Mouse (Mus musculus): ENCODE measurements around the gene Cbfa2t2. TPM values are rescaled to one million over a fixed set of nuclear protein-coding genes. Genes with fewer than 3 reads are reported as not detected.

Cbfa2t2 gene
- polyA plus RNA-seq, 1 experiment from 2014 or later = 47.4 TPM

GRCm38 (mm10) chr2:154447821-154448220 is 11.5 kb downstream of the Cbfa2t2 start:
- Histone ChIP-seq H3K9ac (replicated peaks; ENCODE audit: low read length) (no peak overlapping the region), H3K27me3 (ENCODE audit: control insufficient read depth, insufficient read depth, low read length) (no peaks in the 10 kb centered on the region), H3K4me1 (ENCODE audit: control insufficient read depth, insufficient read depth, low read length) (no peaks in the 10 kb centered on the region), H3K4me2 (ENCODE audit: low read depth, low read length) (no peak overlapping the region), H3K9me3 (replicated peaks; ENCODE audit: control insufficient read depth, low read length) (no peaks in the 10 kb centered on the region), H3K27ac (replicated peaks; ENCODE audit: low read depth, low read length) (no peak overlapping the region), H3K36me3 (replicated peaks; ENCODE audit: control insufficient read depth, insufficient read depth, low read depth, low read length) (no peaks in the 10 kb centered on the region), H3K4me3 (ENCODE audit: low read depth, low read length) (no peak overlapping the region)
- ATAC-seq (replicated peaks; ENCODE audit: insufficient number of reproducible peaks, low FRiP score, low TSS enrichment, low read depth) = no peak
- WGBS = 97% methylated on average over 8 of the region's 8 CpGs
- DNase-seq (ENCODE audit: low spot score) = no peak

- H3K4me1 ChIP-seq (ENCODE audit: control insufficient read depth, insufficient read depth, low read length) = no peaks in the 10 kb centered on the region
- H3K36me3 ChIP-seq (replicated peaks; ENCODE audit: control insufficient read depth, insufficient read depth, low read depth, low read length) = no peaks in the 10 kb centered on the region
- H3K9ac ChIP-seq (replicated peaks; ENCODE audit: low read length) = no peak overlapping the region
- no peak overlapping the region for H3K27ac ChIP-seq (replicated peaks; ENCODE audit: low read depth, low read length)
- DNase-seq (ENCODE audit: low spot score) (no peak), ATAC-seq (replicated peaks; ENCODE audit: insufficient number of reproducible peaks, low FRiP score, low TSS enrichment, low read depth) (no peak)
- no peaks in the 10 kb centered on the region for H3K27me3 ChIP-seq (ENCODE audit: control insufficient read depth, insufficient read depth, low read length)
- no peaks in the 10 kb centered on the region for H3K9me3 ChIP-seq (replicated peaks; ENCODE audit: control insufficient read depth, low read length)
- no peak overlapping the region for H3K4me2 ChIP-seq (ENCODE audit: low read depth, low read length)
- H3K4me3 ChIP-seq (ENCODE audit: low read depth, low read length) = no peak overlapping the region
Observed at GRCm38 (mm10) chr2:154448633-154449032, 12.4 kb downstream of the Cbfa2t2 start.

GRCm38 (mm10) chr2:154452951-154453350 is 16.7 kb downstream of the Cbfa2t2 start:
- Histone ChIP-seq H3K9ac (replicated peaks; ENCODE audit: low read length) (no peak overlapping the region), H3K4me2 (ENCODE audit: low read depth, low read length) (no peak overlapping the region), H3K27ac (replicated peaks; ENCODE audit: low read depth, low read length) (no peak overlapping the region), H3K4me3 (ENCODE audit: low read depth, low read length) (no peak overlapping the region), H3K4me1 (ENCODE audit: control insufficient read depth, insufficient read depth, low read length) (peaks cover 6% of the 10 kb centered on the region), H3K36me3 (replicated peaks; ENCODE audit: control insufficient read depth, insufficient read depth, low read depth, low read length) (no peaks in the 10 kb centered on the region), H3K27me3 (ENCODE audit: control insufficient read depth, insufficient read depth, low read length) (no peaks in the 10 kb centered on the region), H3K9me3 (replicated peaks; ENCODE audit: control insufficient read depth, low read length) (no peaks in the 10 kb centered on the region)
- WGBS = 97% methylated on average over 2 of the region's 2 CpGs
- DNase-seq (ENCODE audit: low spot score) = no peak
- no peak for ATAC-seq (replicated peaks; ENCODE audit: insufficient number of reproducible peaks, low FRiP score, low TSS enrichment, low read depth)

GRCm38 (mm10) chr2:154454099-154454498 is 17.8 kb downstream of the Cbfa2t2 start:
- Histone ChIP-seq H3K9me3 (replicated peaks; ENCODE audit: control insufficient read depth, low read length) (no peaks in the 10 kb centered on the region), H3K4me3 (ENCODE audit: low read depth, low read length) (no peak overlapping the region), H3K27me3 (ENCODE audit: control insufficient read depth, insufficient read depth, low read length) (no peaks in the 10 kb centered on the region), H3K27ac (replicated peaks; ENCODE audit: low read depth, low read length) (no peak overlapping the region; the same call in 1 of the 2 replicates), H3K9ac (replicated peaks; ENCODE audit: low read length) (no peak overlapping the region), H3K4me1 (ENCODE audit: control insufficient read depth, insufficient read depth, low read length) (peaks cover 6% of the 10 kb centered on the region), H3K36me3 (replicated peaks; ENCODE audit: control insufficient read depth, insufficient read depth, low read depth, low read length) (no peaks in the 10 kb centered on the region), H3K4me2 (ENCODE audit: low read depth, low read length) (no peak overlapping the region)
- 60% methylated on average over 1 of the region's 1 CpGs for WGBS
- ATAC-seq (replicated peaks; ENCODE audit: insufficient number of reproducible peaks, low FRiP score, low TSS enrichment, low read depth) (no peak), DNase-seq (ENCODE audit: low spot score) (no peak)

GRCm38 (mm10) chr2:154454605-154455004 is 18.3 kb downstream of the Cbfa2t2 start:
- Histone ChIP-seq H3K4me3 (ENCODE audit: low read depth, low read length) (no peak overlapping the region), H3K4me1 (ENCODE audit: control insufficient read depth, insufficient read depth, low read length) (peaks cover 6% of the 10 kb centered on the region), H3K9me3 (replicated peaks; ENCODE audit: control insufficient read depth, low read length) (no peaks in the 10 kb centered on the region), H3K27ac (replicated peaks; ENCODE audit: low read depth, low read length) (0 out of 2 replicates have a peak overlapping the region, but pooled peaks have one; percentile 22), H3K4me2 (ENCODE audit: low read depth, low read length) (no peak overlapping the region), H3K27me3 (ENCODE audit: control insufficient read depth, insufficient read depth, low read length) (no peaks in the 10 kb centered on the region), H3K9ac (replicated peaks; ENCODE audit: low read length) (no peak overlapping the region), H3K36me3 (replicated peaks; ENCODE audit: control insufficient read depth, insufficient read depth, low read depth, low read length) (no peaks in the 10 kb centered on the region)
- peak; percentile 71 for DNase-seq (ENCODE audit: low spot score)
- 35% methylated on average over 3 of the region's 3 CpGs for WGBS
- peak; percentile 74 for ATAC-seq (replicated peaks; ENCODE audit: insufficient number of reproducible peaks, low FRiP score, low TSS enrichment, low read depth)

- ATAC-seq (replicated peaks; ENCODE audit: insufficient number of reproducible peaks, low FRiP score, low TSS enrichment, low read depth) (peak; percentile 60; the same call in 1 of the 2 replicates), DNase-seq (ENCODE audit: low spot score) (peak; percentile 48)
- Histone ChIP-seq H3K9ac (replicated peaks; ENCODE audit: low read length) (no peak overlapping the region), H3K4me3 (ENCODE audit: low read depth, low read length) (no peak overlapping the region), H3K36me3 (replicated peaks; ENCODE audit: control insufficient read depth, insufficient read depth, low read depth, low read length) (no peaks in the 10 kb centered on the region), H3K4me1 (ENCODE audit: control insufficient read depth, insufficient read depth, low read length) (peaks cover 6% of the 10 kb centered on the region), H3K27ac (replicated peaks; ENCODE audit: low read depth, low read length) (0 out of 2 replicates have a peak overlapping the region, but pooled peaks have one; percentile 41), H3K4me2 (ENCODE audit: low read depth, low read length) (no peak overlapping the region), H3K9me3 (replicated peaks; ENCODE audit: control insufficient read depth, low read length) (no peaks in the 10 kb centered on the region), H3K27me3 (ENCODE audit: control insufficient read depth, insufficient read depth, low read length) (no peaks in the 10 kb centered on the region)
- 33% methylated on average over 5 of the region's 5 CpGs for WGBS
Observed at GRCm38 (mm10) chr2:154455776-154456175, 19.5 kb downstream of the Cbfa2t2 start.

GRCm38 (mm10) chr2:154456621-154457020 is 20.3 kb downstream of the Cbfa2t2 start:
- no peaks in the 10 kb centered on the region for H3K27me3 ChIP-seq (ENCODE audit: control insufficient read depth, insufficient read depth, low read length)
- H3K27ac ChIP-seq (replicated peaks; ENCODE audit: low read depth, low read length) = no peak overlapping the region
- no peak overlapping the region for H3K4me2 ChIP-seq (ENCODE audit: low read depth, low read length)
- no peaks in the 10 kb centered on the region for H3K36me3 ChIP-seq (replicated peaks; ENCODE audit: control insufficient read depth, insufficient read depth, low read depth, low read length)
- H3K4me3 ChIP-seq (ENCODE audit: low read depth, low read length) = no peak overlapping the region
- no peak overlapping the region for H3K9ac ChIP-seq (replicated peaks; ENCODE audit: low read length)
- ATAC-seq (replicated peaks; ENCODE audit: insufficient number of reproducible peaks, low FRiP score, low TSS enrichment, low read depth) = no peak
- H3K9me3 ChIP-seq (replicated peaks; ENCODE audit: control insufficient read depth, low read length) = no peaks in the 10 kb centered on the region
- DNase-seq (ENCODE audit: low spot score) = no peak
- peaks cover 6% of the 10 kb centered on the region for H3K4me1 ChIP-seq (ENCODE audit: control insufficient read depth, insufficient read depth, low read length)

GRCm38 (mm10) chr2:154459262-154459661 is 23.0 kb downstream of the Cbfa2t2 start:
- H3K9me3 ChIP-seq (replicated peaks; ENCODE audit: control insufficient read depth, low read length) = no peaks in the 10 kb centered on the region
- H3K4me2 ChIP-seq (ENCODE audit: low read depth, low read length) = no peak overlapping the region
- no peak overlapping the region for H3K9ac ChIP-seq (replicated peaks; ENCODE audit: low read length)
- H3K4me3 ChIP-seq (ENCODE audit: low read depth, low read length) = no peak overlapping the region
- peaks cover 7% of the 10 kb centered on the region for H3K4me1 ChIP-seq (ENCODE audit: control insufficient read depth, insufficient read depth, low read length)
- H3K36me3 ChIP-seq (replicated peaks; ENCODE audit: control insufficient read depth, insufficient read depth, low read depth, low read length) = no peaks in the 10 kb centered on the region
- no peak for DNase-seq (ENCODE audit: low spot score)
- H3K27me3 ChIP-seq (ENCODE audit: control insufficient read depth, insufficient read depth, low read length) = no peaks in the 10 kb centered on the region
- no peak overlapping the region for H3K27ac ChIP-seq (replicated peaks; ENCODE audit: low read depth, low read length)
- no peak for ATAC-seq (replicated peaks; ENCODE audit: insufficient number of reproducible peaks, low FRiP score, low TSS enrichment, low read depth)
- 79% methylated on average over 2 of the region's 2 CpGs for WGBS

Data from embryonic facial prominence, embryonic 11.5 days (tissue).